21 mouse cellular contexts compared by ENCODE assay signal in genomic region chr7:25392851-25393250, GRCm38 (mm10). TPM values are rescaled to one million over a fixed set of nuclear protein-coding genes. Genes with fewer than 3 reads are reported as not detected.
DNase-seq lines count a peak whose midpoint lies in the region; ATAC-seq lines count a peak whose summit lies in the region.
"Had no signal": no experiment of that assay in that cellular context is flagged by ENCODE, and none has a peak within 500 bp of the region (broad histone marks: within the 10 kb centered on the region; RNA-seq: fewer than 3 reads in every experiment).

No protein-coding gene starts in this region.

- H3K4me2 ChIP-seq in midbrain, embryonic 11.5 days = no peak overlapping the region
- peak overlapping the region; percentile 77; the same call in 1 of the 2 replicates for H3K4me2 ChIP-seq in neural tube, embryonic 13.5 days
- H3K4me2 ChIP-seq: liver, embryonic 13.5 days; lung, embryonic 15.5 days had no signal

- ATAC-seq in midbrain, embryonic 11.5 days (ENCODE audit: low FRiP score) = no peak
- no peak for ATAC-seq in neural tube, embryonic 13.5 days (ENCODE audit: low read depth)
- ATAC-seq: CD4-positive, CD25-positive, alpha-beta regulatory T cell, adult 4 months had no signal

- no peak overlapping the region for H3K27ac ChIP-seq in midbrain, embryonic 11.5 days (ENCODE audit: low read depth, low read length)
- no peak overlapping the region for H3K27ac ChIP-seq in midbrain, embryonic 10.5 days (replicated peaks)
- H3K27ac ChIP-seq in neural tube, embryonic 13.5 days (replicated peaks) = no peak overlapping the region
- H3K27ac ChIP-seq: heart, embryonic 10.5 days; limb, embryonic 10.5 days; liver, embryonic 13.5 days; lung, embryonic 15.5 days had no signal

- peak; percentile 31 to 68 for DNase-seq in adrenal gland, adult (ENCODE audit: inconsistent age in 2 of 2, low spot score in 1 of 2)
- DNase-seq in adrenal gland, postnatal 25 days = no peak
- DNase-seq in heart, adult 11 months = peak; percentile 89
- no peak for DNase-seq in heart, adult 18-20 months
- DNase-seq in midbrain, embryonic 11.5 days (ENCODE audit: low spot score, missing footprints) = peak; percentile 71
- DNase-seq in midbrain, embryonic 10.5 days (ENCODE audit: low spot score) = no peak
- no peak for DNase-seq in layer of hippocampus, adult 18-20 months (ENCODE audit: low spot score in 2 of 2)
- DNase-seq: gastrocnemius, postnatal 14 days; kidney, postnatal 4 days; liver, embryonic 13.5 days; thymus, adult 18-20 months had no signal

- no peaks in the 10 kb centered on the region for H3K27me3 ChIP-seq in midbrain, embryonic 11.5 days (ENCODE audit: control insufficient read depth, insufficient read depth, low read length)
- peaks cover 42% of the 10 kb centered on the region for H3K27me3 ChIP-seq in midbrain, embryonic 10.5 days (ENCODE audit: low read depth, poor library complexity, severe bottlenecking)
- no peaks in the 10 kb centered on the region for H3K27me3 ChIP-seq in neural tube, embryonic 13.5 days
- H3K27me3 ChIP-seq: lung, embryonic 15.5 days had no signal

- 40% methylated on average over 7 of the region's 7 CpGs for WGBS in midbrain, embryonic 11.5 days
- 32% methylated on average over 7 of the region's 7 CpGs for WGBS in midbrain, embryonic 10.5 days
- WGBS in neural tube, embryonic 13.5 days = 44% methylated on average over 7 of the region's 7 CpGs

- H3K9ac ChIP-seq in midbrain, embryonic 11.5 days (ENCODE audit: low read length) = no peak overlapping the region
- H3K9ac ChIP-seq in neural tube, embryonic 13.5 days = peak overlapping the region; percentile 77; the same call in 1 of the 2 replicates
- H3K9ac ChIP-seq: liver, embryonic 13.5 days; lung, embryonic 15.5 days had no signal

- no peaks in the 10 kb centered on the region for H3K9me3 ChIP-seq in midbrain, embryonic 11.5 days (ENCODE audit: control insufficient read depth, low read length)
- H3K9me3 ChIP-seq in midbrain, embryonic 10.5 days (replicated peaks) = no peaks in the 10 kb centered on the region
- no peaks in the 10 kb centered on the region for H3K9me3 ChIP-seq in neural tube, embryonic 13.5 days
- H3K9me3 ChIP-seq: G1E; heart, embryonic 10.5 days; limb, embryonic 10.5 days; liver, embryonic 13.5 days; lung, embryonic 15.5 days had no signal

- H3K36me3 ChIP-seq in midbrain, embryonic 11.5 days (ENCODE audit: control insufficient read depth, insufficient read depth, low read length) = no peaks in the 10 kb centered on the region
- peaks cover 10% of the 10 kb centered on the region for H3K36me3 ChIP-seq in midbrain, embryonic 10.5 days
- peaks cover 10% of the 10 kb centered on the region for H3K36me3 ChIP-seq in neural tube, embryonic 13.5 days

- peaks cover 7% of the 10 kb centered on the region for H3K4me1 ChIP-seq in midbrain, embryonic 11.5 days (ENCODE audit: control insufficient read depth, insufficient read depth, low read length)
- peaks cover 40% of the 10 kb centered on the region for H3K4me1 ChIP-seq in midbrain, embryonic 10.5 days
- H3K4me1 ChIP-seq in neural tube, embryonic 13.5 days (replicated peaks) = peaks cover 62% of the 10 kb centered on the region

- no peak overlapping the region for H3K4me3 ChIP-seq in midbrain, embryonic 11.5 days (ENCODE audit: low read depth, low read length)
- no peak overlapping the region for H3K4me3 ChIP-seq in midbrain, embryonic 10.5 days
- no peak overlapping the region for H3K4me3 ChIP-seq in neural tube, embryonic 13.5 days
- H3K4me3 ChIP-seq: heart, embryonic 10.5 days; limb, embryonic 10.5 days; liver, embryonic 13.5 days; lung, embryonic 15.5 days had no signal

RNA-seq across cellular contexts. Expression of gene Lipe, which starts 5.7 kb away (rescaled TPM):
- total RNA-seq in adrenal gland, postnatal 25 days (2021) = 295 and 303 TPM in 2 replicates
- total RNA-seq in heart, adult 18-20 months (2021) = 10 to 100 TPM; 36.8 to 75.1 TPM
- 1.7 and 2.3 TPM in 2 replicates for polyA plus RNA-seq in midbrain, embryonic 11.5 days (2014; fragmentation: Nextera tagmentation; extraction: Ambion mirVana)
- 4.7 and 7.0 TPM in 2 replicates for polyA plus RNA-seq in midbrain, embryonic 10.5 days (2016; fragmentation: Nextera tagmentation; extraction: Ambion mirVana)
- 9.9 and 11.4 TPM in 2 replicates for polyA plus RNA-seq in neural tube, embryonic 13.5 days (2015; fragmentation: Nextera tagmentation; extraction: Ambion mirVana)
- 10 to 100 TPM in 1 of 2 experiments, 1 to 10 TPM in 1; 9.4 to 11.0 TPM for total RNA-seq in layer of hippocampus, adult 18-20 months (2021)

RNA-seq across cellular contexts. Expression of gene Cxcl17, which starts 19.8 kb away (rescaled TPM):
- total RNA-seq in adrenal gland, postnatal 25 days (2021) = not detected in 2 replicates
- total RNA-seq in heart, adult 18-20 months (2021) = 1 to 10 TPM in 1 of 2 experiments, not detected in 1; 1.1 TPM
- polyA plus RNA-seq in midbrain, embryonic 11.5 days (2014; fragmentation: Nextera tagmentation; extraction: Ambion mirVana) = 0.18 and 0.22 TPM in 2 replicates
- 0.31 and 0.37 TPM in 2 replicates for polyA plus RNA-seq in midbrain, embryonic 10.5 days (2016; fragmentation: Nextera tagmentation; extraction: Ambion mirVana)
- 0.41 and 0.63 TPM in 2 replicates for polyA plus RNA-seq in neural tube, embryonic 13.5 days (2015; fragmentation: Nextera tagmentation; extraction: Ambion mirVana)
- not detected for total RNA-seq in layer of hippocampus, adult 18-20 months (2021)
- total RNA-seq: adrenal gland, adult 18-20 months; G1E; gastrocnemius, postnatal 14 days; heart, postnatal 14 days had no signal
- polyA plus RNA-seq: CD4-positive, CD25-positive, alpha-beta regulatory T cell, adult 4 months; cerebellum, adult 2 months; G1E; liver, embryonic 13.5 days had no signal

RNA-seq across cellular contexts. Expression of gene Cnfn, which starts 23.3 kb away (rescaled TPM):
- total RNA-seq in adrenal gland, postnatal 25 days (2021) = not detected in 2 replicates
- total RNA-seq in heart, adult 18-20 months (2021) = not detected
- polyA plus RNA-seq in midbrain, embryonic 11.5 days (2014; fragmentation: Nextera tagmentation; extraction: Ambion mirVana) = not detected in 2 replicates
- polyA plus RNA-seq in midbrain, embryonic 10.5 days (2016; fragmentation: Nextera tagmentation; extraction: Ambion mirVana) = not detected in 2 replicates
- not detected in 2 replicates for polyA plus RNA-seq in neural tube, embryonic 13.5 days (2015; fragmentation: Nextera tagmentation; extraction: Ambion mirVana)
- total RNA-seq in layer of hippocampus, adult 18-20 months (2021) = not detected
- total RNA-seq: adrenal gland, adult 18-20 months; G1E; gastrocnemius, postnatal 14 days; heart, postnatal 14 days had no signal
- polyA plus RNA-seq: CD4-positive, CD25-positive, alpha-beta regulatory T cell, adult 4 months; cerebellum, adult 2 months; G1E; heart, embryonic 10.5 days; limb, embryonic 10.5 days; urinary bladder, adult 2 months had no signal

Comparison
In these comparisons a context has a peak if more than half of its experiments do, and no peak if none do; other contexts are left out.
1. DNase-seq: peak in adrenal gland, adult (2 of 2), heart, adult 11 months (single experiment) and midbrain, embryonic 11.5 days (single experiment); none in adrenal gland, postnatal 25 days (single experiment), heart, adult 18-20 months (0 of 2), midbrain, embryonic 10.5 days (single experiment) and layer of hippocampus, adult 18-20 months (0 of 2).